Mouse (Mus musculus) cerebellum, adult 11 months (tissue): Measurements from ENCODE around the gene Adgre5.

ENCODE experiments used
- DNase-seq: peaks from one replicate; pipeline ENCODE4 v3.0.0; 2022

The Adgre5 gene

GRCm38 (mm10) chr8:83749265-83749664, 8.1 kb upstream of the Adgre5 start:
- no peak for DNase-seq

GRCm38 (mm10) chr8:83748708-83749107, 7.6 kb upstream of the Adgre5 start:
- DNase-seq = no peak

DNA sequence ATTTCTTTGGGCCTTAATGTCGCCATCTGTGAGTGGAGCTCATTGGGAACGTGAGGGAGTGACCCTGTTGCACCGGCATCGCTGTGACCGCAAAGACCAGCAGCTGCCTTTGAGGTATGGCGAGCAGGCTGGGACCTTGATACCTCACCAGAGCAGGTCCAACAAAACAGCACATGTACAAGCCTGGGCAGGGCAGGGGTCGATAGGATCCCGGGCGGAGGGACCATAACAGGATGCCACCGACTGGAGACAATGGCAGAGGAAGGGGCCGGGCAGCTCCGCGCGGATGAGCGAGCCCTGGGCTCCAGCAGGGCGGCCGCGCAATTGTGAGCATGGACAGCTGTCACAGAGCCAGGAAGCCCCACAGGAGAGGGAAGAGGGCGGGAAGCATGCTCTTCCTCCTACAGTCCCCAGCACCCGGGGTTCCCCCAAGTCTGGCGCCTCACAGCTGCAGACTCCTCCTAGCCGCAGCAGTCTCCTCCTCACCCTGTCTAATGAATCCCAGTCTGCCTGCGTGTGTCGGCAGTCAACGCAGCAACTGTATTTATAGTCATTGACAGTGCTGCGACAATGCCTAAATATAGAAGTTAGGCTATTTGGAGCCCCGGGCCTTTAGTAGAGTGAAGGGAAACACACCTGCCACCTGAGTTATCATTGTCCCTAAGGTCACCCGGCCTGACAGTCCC, 6.7 kb upstream of the Adgre5 start:
- no peak for DNase-seq

DNA sequence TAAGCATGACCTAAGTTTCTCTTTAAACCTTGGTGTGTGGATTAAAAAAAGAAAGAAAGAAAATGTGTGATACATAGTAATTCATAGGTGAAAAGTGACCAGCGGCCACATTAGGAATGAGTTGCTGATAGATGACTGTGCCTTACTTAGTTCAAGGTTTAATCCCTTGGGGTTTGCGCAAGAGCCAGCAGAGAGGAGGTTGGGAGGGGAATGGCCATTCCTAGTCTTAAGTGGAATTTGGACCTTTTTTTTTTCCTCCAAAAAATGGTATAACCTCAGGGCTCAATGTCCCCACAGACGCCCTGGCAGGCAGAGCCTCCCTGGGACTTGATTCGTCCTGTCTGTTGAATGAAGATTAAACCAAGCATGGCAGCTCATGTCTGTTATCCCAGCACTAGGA, 2.9 kb upstream of the Adgre5 start:
- DNase-seq = no peak

- no peak for DNase-seq
These were observed 1.8 kb upstream of the Adgre5 start for GRCm38 (mm10) chr8:83742968-83743367.

GRCm38 (mm10) chr8:83741849-83742655, 926 bp upstream of the Adgre5 start:
- DNase-seq = no peak

- no peak for DNase-seq
These were observed 545 bp downstream of the Adgre5 start for GRCm38 (mm10) chr8:83740586-83740975.

GRCm38 (mm10) chr8:83739711-83740468, 1.2 kb downstream of the Adgre5 start:
- DNase-seq = no peak

- DNase-seq = no peak
These were observed 2.0 kb downstream of the Adgre5 start for GRCm38 (mm10) chr8:83738949-83739710.

DNA sequence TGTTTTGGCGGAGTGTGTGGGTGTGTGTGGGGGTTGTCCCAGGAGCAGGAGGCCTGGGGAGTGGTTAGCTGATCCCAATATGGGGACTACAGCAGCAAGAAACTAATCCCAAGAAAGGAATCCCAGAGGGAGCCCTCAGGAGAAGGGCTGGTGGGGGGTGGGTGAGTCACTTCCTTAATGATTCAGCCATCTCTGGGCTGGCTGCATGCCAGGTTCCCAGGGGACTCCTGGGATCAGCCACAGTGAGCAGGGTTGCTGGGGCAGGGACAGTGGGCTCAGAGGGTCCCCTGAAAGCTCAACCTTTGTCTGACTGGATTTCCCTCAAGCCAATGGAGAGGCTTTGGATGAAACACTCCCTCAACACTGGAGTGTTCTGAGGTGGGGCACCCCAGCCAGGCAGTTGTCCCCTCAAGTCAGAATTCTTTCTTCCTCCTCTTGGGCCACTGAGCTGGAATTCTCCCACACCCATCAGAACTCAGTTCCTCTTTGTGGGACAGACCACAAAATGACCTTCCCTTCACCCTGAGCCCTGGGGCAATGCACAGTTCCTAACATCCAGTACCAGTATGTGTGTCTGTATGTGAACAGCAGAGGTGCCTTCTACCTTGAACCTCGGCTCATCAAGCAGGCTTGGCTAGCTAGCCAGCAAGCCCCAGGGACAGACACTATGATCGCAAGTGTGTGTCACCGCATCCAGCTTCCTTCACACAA, 3.1 kb downstream of the Adgre5 start:
- DNase-seq = no peak

DNA sequence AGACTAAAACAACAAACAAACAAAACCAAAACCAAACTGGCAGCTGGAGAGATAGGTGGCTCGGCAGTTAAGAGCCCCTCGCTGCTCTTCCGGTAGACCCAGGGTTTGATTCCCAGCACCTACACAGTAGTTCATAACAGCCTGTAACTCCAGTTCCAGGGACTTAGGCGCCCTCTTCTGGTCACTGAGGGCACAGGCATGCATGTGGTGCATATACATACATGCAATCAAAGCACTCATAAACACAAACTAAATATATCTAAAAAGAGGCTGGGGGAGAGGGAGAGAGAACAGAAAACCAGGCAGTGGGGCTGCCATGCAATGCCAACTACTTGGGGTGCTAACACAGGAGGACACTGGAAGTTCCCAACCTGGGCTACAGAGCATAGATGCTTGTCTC, 3.8 kb downstream of the Adgre5 start:
- no peak for DNase-seq

GRCm38 (mm10) chr8:83736681-83737080, 4.4 kb downstream of the Adgre5 start:
- DNase-seq = no peak

DNA sequence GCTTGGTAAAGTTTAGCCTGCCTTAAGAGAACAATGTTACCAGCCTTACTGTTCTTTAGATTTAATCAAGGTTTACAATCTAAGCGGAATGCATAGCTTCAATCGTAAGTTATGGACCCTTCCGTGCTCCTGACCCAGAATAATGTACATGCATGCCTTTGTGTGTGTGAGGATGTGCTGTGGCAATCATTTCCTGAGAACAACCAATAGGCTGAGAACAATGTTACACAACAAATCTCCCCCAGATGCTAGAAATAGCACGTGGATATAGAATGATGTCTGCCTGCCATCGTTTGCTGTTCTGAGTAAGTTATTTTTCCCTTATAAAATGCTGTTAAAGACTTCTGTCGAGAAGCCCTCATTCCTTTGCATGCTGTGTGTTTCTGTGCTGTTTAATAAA, 8.2 kb downstream of the Adgre5 start:
- no peak for DNase-seq

DNA sequence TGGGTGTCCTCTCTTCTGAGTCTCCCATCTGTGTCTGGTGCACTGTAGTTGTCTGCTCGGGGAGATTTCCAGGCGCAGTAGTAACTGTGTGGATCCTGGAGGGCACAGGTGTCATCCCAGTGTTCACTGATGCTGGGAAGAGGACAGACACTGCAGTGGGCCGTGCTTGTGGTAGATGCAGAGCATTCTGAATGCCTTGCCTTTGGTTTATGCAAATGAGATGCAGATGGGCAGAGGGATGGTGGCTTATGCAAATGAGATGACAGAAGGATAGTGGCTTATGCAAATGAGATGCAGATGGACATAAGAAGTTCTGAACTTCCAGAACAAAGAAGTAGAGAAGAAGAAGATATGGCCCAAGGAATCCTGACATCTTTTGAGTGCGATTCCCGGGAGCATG, 9.2 kb downstream of the Adgre5 start:
- no peak for DNase-seq

DNA sequence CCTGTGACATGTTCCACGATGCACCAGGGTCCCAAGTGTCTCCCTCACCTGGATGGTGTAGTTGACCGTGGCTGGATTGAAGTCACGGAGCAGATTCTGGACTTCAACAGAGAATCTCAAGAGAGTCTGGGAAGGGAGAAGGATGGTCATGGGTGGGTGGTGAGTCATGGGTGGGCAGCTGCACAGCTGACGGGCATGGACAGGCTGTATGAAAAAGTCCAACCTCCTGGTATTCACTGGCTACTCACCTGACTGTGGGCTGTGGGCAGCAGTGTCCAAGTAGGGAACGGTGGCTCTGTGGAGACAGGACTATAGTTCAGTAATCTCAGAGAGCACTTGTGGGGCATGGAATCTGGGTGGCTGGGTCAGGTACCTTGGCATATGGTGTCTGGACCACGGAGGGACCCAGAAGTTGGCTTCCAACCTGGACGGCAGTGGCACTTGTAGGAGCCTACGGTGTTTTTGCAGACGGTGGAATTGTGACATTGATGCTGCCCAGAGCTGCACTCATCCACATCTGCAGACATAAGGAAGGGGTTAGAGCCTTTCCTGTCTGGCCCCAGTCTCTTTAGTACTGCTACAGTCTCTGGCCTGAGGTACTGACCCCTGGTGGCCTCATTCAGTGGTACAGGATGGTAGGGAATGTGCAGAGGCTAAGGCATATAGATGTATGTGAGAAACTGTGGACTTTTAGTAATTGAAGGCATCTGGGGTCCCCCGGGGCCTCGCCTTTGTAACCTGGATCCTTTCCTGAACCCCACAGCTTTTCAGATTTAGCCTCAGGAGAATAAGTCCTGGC, 11.9 kb downstream of the Adgre5 start:
- DNase-seq = no peak

GRCm38 (mm10) chr8:83725521-83726102, 15.5 kb downstream of the Adgre5 start:
- no peak for DNase-seq

- DNase-seq = peak; percentile 67
These were observed 16.2 kb downstream of the Adgre5 start for GRCm38 (mm10) chr8:83724697-83725482.

- DNase-seq = no peak
These were observed 17.6 kb downstream of the Adgre5 start for GRCm38 (mm10) chr8:83723447-83724083.

GRCm38 (mm10) chr8:83722631-83723030, 18.5 kb downstream of the Adgre5 start:
- no peak for DNase-seq
